Mouse (Mus musculus): ENCODE measurements around the gene Sgpl1. TPM values are rescaled to one million over a fixed set of nuclear protein-coding genes. Genes with fewer than 3 reads are reported as not detected.
A peak's percentile ranks its signal among the peaks of the same experiment; 100 is the strongest.
"Not testable (repeated sequence)": the region's sequence is repeated elsewhere in the genome, so short reads cannot be mapped to it uniquely, and the experiment has no call there.

Gene Sgpl1
- polyA plus RNA-seq, 1 experiment from 2014 or later, result 63.6 TPM

GRCm38 (mm10) chr10:61128701-61129365, 18.7 kb downstream of the Sgpl1 start:
- Histone ChIP-seq H3K4me2 (replicated peaks; ENCODE audit: low read depth, low read length) (no peak overlapping the region), H3K4me1 (ENCODE audit: control insufficient read depth, insufficient read depth, low read length) (no peaks in the 10 kb centered on the region), H3K27ac (ENCODE audit: low read length) (no peak overlapping the region), H3K27me3 (ENCODE audit: control insufficient read depth, insufficient read depth, low read length) (no peaks in the 10 kb centered on the region), H3K36me3 (ENCODE audit: control insufficient read depth, insufficient read depth, low read length) (no peaks in the 10 kb centered on the region), H3K9ac (replicated peaks; ENCODE audit: low read depth, low read length) (no peak overlapping the region), H3K9me3 (ENCODE audit: control insufficient read depth, low read depth, low read length) (no peaks in the 10 kb centered on the region), H3K4me3 (ENCODE audit: low read depth, low read length) (no peak overlapping the region)
- WGBS, result 90% methylated on average over 1 of the region's 1 CpGs
- ATAC-seq (ENCODE audit: insufficient number of reproducible peaks, insufficient read depth, low FRiP score, low read depth), result no peak

DNA sequence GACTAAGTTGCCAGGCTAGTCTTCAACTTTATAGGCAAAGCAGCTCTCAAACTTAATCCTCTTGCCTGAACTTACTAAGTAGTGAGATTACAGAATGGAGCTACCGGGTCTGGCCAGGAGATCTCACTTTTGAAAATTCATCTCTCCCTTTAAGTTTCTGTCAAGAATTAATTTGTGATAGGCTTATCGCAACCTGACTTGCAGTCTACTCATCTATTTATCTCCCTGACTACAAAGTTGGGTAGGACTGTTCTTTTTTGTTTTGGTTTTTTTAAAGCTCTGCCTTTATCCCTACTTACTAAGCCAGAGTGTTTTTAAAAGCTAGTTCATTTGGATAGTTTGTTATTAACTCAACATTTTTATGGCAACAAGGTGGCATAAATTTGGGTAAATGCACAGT, 23.0 kb downstream of the Sgpl1 start:
- Histone ChIP-seq H3K4me3 (ENCODE audit: low read depth, low read length) (no peak overlapping the region), H3K4me1 (ENCODE audit: control insufficient read depth, insufficient read depth, low read length) (no peaks in the 10 kb centered on the region), H3K9ac (replicated peaks; ENCODE audit: low read depth, low read length) (no peak overlapping the region), H3K9me3 (ENCODE audit: control insufficient read depth, low read depth, low read length) (no peaks in the 10 kb centered on the region), H3K36me3 (ENCODE audit: control insufficient read depth, insufficient read depth, low read length) (peaks cover 13% of the 10 kb centered on the region; the same call in 1 of the 2 replicates), H3K27me3 (ENCODE audit: control insufficient read depth, insufficient read depth, low read length) (no peaks in the 10 kb centered on the region), H3K4me2 (replicated peaks; ENCODE audit: low read depth, low read length) (no peak overlapping the region), H3K27ac (ENCODE audit: low read length) (no peak overlapping the region)
- no peak for ATAC-seq (ENCODE audit: insufficient number of reproducible peaks, insufficient read depth, low FRiP score, low read depth)
- 89% methylated on average over 2 of the region's 2 CpGs for WGBS

DNA sequence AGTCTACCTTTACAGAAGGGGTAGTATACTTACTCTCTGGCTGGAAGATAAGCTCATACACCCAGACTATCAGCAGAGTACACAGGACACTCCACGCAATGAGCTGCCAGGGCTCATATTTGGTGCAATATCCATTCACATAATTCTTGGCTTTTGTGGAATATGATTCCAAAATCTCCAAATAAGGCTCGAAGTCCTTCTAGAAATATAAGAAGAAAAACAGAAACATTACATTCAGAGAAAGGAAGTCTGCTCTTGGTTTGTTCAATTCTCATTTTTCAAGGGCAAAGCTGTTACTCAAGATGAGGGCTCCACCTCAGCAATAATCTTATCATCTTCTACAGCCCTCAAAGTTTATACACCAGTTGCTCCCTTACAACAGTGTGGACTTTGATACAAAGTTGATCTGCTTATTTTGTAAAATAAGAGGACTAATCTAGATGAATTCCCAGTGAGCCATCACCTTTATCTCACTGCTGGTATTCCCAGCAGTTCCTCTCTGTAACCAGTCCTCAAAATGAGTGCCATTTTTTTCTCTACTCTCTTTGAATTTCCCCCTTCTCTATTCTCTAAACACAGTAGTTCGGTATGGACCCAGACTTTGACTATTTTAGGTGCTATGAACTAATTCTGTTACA, 24.1 kb downstream of the Sgpl1 start:
- no peaks in the 10 kb centered on the region for H3K4me1 ChIP-seq (ENCODE audit: control insufficient read depth, insufficient read depth, low read length)
- H3K4me3 ChIP-seq (ENCODE audit: low read depth, low read length), result no peak overlapping the region
- H3K9me3 ChIP-seq (ENCODE audit: control insufficient read depth, low read depth, low read length), result no peaks in the 10 kb centered on the region
- no peak overlapping the region for H3K4me2 ChIP-seq (replicated peaks; ENCODE audit: low read depth, low read length)
- H3K27me3 ChIP-seq (ENCODE audit: control insufficient read depth, insufficient read depth, low read length), result no peaks in the 10 kb centered on the region
- no peak for ATAC-seq (ENCODE audit: insufficient number of reproducible peaks, insufficient read depth, low FRiP score, low read depth)
- H3K9ac ChIP-seq (replicated peaks; ENCODE audit: low read depth, low read length), result no peak overlapping the region
- 86% methylated on average over 3 of the region's 3 CpGs for WGBS
- H3K27ac ChIP-seq (ENCODE audit: low read length), result no peak overlapping the region
- peaks cover 13% of the 10 kb centered on the region; the same call in 1 of the 2 replicates for H3K36me3 ChIP-seq (ENCODE audit: control insufficient read depth, insufficient read depth, low read length)

DNA sequence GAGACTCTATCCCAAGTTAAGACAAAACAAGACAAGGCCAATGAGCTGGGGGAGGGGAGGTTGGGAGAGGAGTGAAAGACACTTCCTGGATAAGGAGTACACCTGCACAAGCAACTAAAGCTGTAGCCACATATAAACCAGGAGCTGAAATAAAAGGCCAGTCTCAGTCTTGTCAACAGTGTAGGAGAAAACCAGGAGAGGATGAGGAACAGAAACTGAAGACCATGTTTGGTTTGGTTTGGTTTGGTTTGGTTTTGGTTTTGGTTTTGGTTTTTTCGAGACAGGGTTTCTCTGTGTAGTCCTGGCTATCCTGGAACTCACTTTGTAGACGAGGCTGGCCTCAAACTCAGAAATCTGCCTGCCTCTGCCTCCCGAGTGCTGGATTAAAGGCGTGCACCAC, 25.8 kb downstream of the Sgpl1 start:
- H3K27ac ChIP-seq (ENCODE audit: low read length); H3K9ac ChIP-seq (replicated peaks; ENCODE audit: low read depth, low read length); H3K9me3 ChIP-seq (ENCODE audit: control insufficient read depth, low read depth, low read length); H3K27me3 ChIP-seq (ENCODE audit: control insufficient read depth, insufficient read depth, low read length); H3K4me1 ChIP-seq (ENCODE audit: control insufficient read depth, insufficient read depth, low read length); H3K4me2 ChIP-seq (replicated peaks; ENCODE audit: low read depth, low read length); ATAC-seq (ENCODE audit: insufficient number of reproducible peaks, insufficient read depth, low FRiP score, low read depth); H3K4me3 ChIP-seq (ENCODE audit: low read depth, low read length): not testable (repeated sequence)
- H3K36me3 ChIP-seq (ENCODE audit: control insufficient read depth, insufficient read depth, low read length), result peaks cover 18% of the 10 kb centered on the region; the same call in 1 of the 2 replicates
- 93% methylated on average over 4 of the region's 4 CpGs for WGBS

- WGBS, result 89% methylated on average over 2 of the region's 2 CpGs
- no peaks in the 10 kb centered on the region for H3K4me1 ChIP-seq (ENCODE audit: control insufficient read depth, insufficient read depth, low read length)
- no peak overlapping the region for H3K9ac ChIP-seq (replicated peaks; ENCODE audit: low read depth, low read length)
- H3K27ac ChIP-seq (ENCODE audit: low read length), result no peak overlapping the region
- no peak for ATAC-seq (ENCODE audit: insufficient number of reproducible peaks, insufficient read depth, low FRiP score, low read depth)
- H3K4me3 ChIP-seq (ENCODE audit: low read depth, low read length), result no peak overlapping the region
- H3K4me2 ChIP-seq (replicated peaks; ENCODE audit: low read depth, low read length), result no peak overlapping the region
- no peaks in the 10 kb centered on the region for H3K27me3 ChIP-seq (ENCODE audit: control insufficient read depth, insufficient read depth, low read length)
- peaks cover 26% of the 10 kb centered on the region; the same call in 1 of the 2 replicates for H3K36me3 ChIP-seq (ENCODE audit: control insufficient read depth, insufficient read depth, low read length)
- H3K9me3 ChIP-seq (ENCODE audit: control insufficient read depth, low read depth, low read length), result no peaks in the 10 kb centered on the region
These were observed 33.2 kb downstream of the Sgpl1 start for GRCm38 (mm10) chr10:61114246-61114720.

DNA sequence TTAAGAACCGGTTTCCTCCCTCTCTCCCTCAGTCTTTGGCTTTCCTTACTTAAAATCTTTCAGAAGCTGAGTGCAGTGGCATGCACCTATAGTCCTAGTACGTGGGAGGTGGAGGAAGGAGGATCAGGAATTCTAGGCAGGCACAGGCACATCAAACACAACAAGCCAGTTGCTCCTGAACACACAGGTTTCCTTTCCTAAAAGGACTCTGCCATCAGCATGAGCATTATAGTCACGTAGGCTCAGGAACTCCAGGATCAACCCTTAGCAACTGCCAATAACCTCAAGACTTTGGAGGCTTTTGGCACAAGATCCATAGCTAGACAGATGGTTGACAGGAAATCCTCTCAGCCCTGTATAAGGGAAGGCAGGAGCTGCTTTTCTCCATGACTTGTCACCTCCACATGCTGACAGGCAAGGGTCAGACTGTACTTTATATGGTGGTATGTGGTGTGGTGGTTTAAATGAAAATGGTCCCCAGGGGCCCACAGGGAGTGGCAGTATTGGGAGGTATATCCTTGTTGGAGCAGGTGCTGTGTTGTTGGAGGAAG, 43.9 kb downstream of the Sgpl1 start:
- no peaks in the 10 kb centered on the region for H3K4me1 ChIP-seq (ENCODE audit: control insufficient read depth, insufficient read depth, low read length)
- H3K9me3 ChIP-seq (ENCODE audit: control insufficient read depth, low read depth, low read length), result no peaks in the 10 kb centered on the region
- peaks cover 55% of the 10 kb centered on the region for H3K36me3 ChIP-seq (ENCODE audit: control insufficient read depth, insufficient read depth, low read length)
- H3K4me2 ChIP-seq (replicated peaks; ENCODE audit: low read depth, low read length), result no peak overlapping the region
- no peak overlapping the region for H3K4me3 ChIP-seq (ENCODE audit: low read depth, low read length)
- H3K27ac ChIP-seq (ENCODE audit: low read length), result no peak overlapping the region
- no peaks in the 10 kb centered on the region for H3K27me3 ChIP-seq (ENCODE audit: control insufficient read depth, insufficient read depth, low read length)
- WGBS, result 92% methylated on average over 3 of the region's 3 CpGs
- no peak for ATAC-seq (ENCODE audit: insufficient number of reproducible peaks, insufficient read depth, low FRiP score, low read depth)
- no peak overlapping the region for H3K9ac ChIP-seq (replicated peaks; ENCODE audit: low read depth, low read length)

- 70% methylated on average over 6 of the region's 6 CpGs for WGBS
- Histone ChIP-seq H3K9ac (replicated peaks; ENCODE audit: low read depth, low read length) (no peak overlapping the region), H3K36me3 (ENCODE audit: control insufficient read depth, insufficient read depth, low read length) (no peaks in the 10 kb centered on the region), H3K27ac (ENCODE audit: low read length) (no peak overlapping the region), H3K9me3 (ENCODE audit: control insufficient read depth, low read depth, low read length) (no peaks in the 10 kb centered on the region), H3K27me3 (ENCODE audit: control insufficient read depth, insufficient read depth, low read length) (no peaks in the 10 kb centered on the region), H3K4me3 (ENCODE audit: low read depth, low read length) (no peak overlapping the region), H3K4me2 (replicated peaks; ENCODE audit: low read depth, low read length) (no peak overlapping the region), H3K4me1 (ENCODE audit: control insufficient read depth, insufficient read depth, low read length) (no peaks in the 10 kb centered on the region)
- ATAC-seq (ENCODE audit: insufficient number of reproducible peaks, insufficient read depth, low FRiP score, low read depth), result no peak
These were observed 55.6 kb downstream of the Sgpl1 start for GRCm38 (mm10) chr10:61091866-61092265.

DNA sequence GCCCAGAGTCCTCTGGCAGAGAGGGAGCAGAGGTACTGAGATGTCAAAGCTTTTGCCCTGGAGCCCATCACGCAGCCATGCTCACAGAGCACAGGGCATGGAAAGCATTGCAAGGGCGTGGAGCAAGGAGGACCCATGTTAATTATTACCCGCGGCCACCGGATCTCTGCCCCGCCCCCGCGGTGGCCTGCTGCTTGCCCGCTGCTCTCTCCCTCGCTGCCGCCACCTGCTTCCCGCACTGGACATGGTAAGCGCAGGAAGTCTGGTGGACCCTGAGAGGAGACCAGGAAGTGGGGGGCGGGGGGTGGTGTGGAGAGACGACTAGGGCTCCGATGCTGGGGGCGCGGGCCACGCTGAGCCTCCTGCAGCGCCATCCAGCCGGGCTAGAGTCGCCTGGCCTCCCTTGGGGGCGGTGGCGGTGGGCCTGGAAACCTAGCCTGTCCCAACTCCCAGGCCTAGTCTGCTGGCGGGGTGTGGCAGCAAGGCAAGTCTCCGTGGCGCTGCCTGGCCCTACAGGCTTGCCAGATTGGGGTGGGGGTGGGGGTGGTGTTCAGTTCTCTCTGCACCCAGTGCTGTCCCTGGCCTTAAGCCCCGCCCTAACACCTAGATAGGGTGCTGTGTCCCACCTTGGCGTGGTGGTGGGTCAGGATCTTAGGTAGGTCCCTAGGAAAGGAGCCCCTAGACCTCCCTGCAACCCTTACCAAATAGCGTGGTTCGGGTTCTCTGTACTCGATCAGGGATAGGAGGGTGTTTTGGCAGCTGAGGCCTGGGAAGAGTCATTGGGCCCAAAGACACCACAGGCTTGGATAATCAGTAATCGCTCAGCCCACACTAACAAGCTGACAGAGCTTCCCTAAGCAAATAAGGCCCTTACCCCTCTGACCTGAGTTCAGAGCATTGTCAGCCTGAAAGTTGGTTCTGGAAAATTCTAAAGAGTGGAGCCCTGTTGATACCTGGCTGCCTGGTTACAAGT, 58.0 kb downstream of the Sgpl1 start, which contains the start of gene Pcbd1:
Gene Pcbd1 (plus strand): TSS at position 162 of the 973 bp plus-strand sequence.
- WGBS, result 10% methylated on average over 33 of the region's 33 CpGs
- H3K27ac ChIP-seq (ENCODE audit: low read length), result peak within 1 kb of the TSS; percentile 77
- no peaks in the 10 kb centered on the region for H3K4me1 ChIP-seq (ENCODE audit: control insufficient read depth, insufficient read depth, low read length)
- no peaks in the 10 kb centered on the region for H3K36me3 ChIP-seq (ENCODE audit: control insufficient read depth, insufficient read depth, low read length)
- ATAC-seq (ENCODE audit: insufficient number of reproducible peaks, insufficient read depth, low FRiP score, low read depth), result peak; percentile 77
- peak within 1 kb of the TSS; percentile 56 for H3K4me2 ChIP-seq (replicated peaks; ENCODE audit: low read depth, low read length)
- H3K4me3 ChIP-seq (ENCODE audit: low read depth, low read length), result peak within 1 kb of the TSS; percentile 39
- H3K9me3 ChIP-seq (ENCODE audit: control insufficient read depth, low read depth, low read length), result no peaks in the 10 kb centered on the region
- no peaks in the 10 kb centered on the region for H3K27me3 ChIP-seq (ENCODE audit: control insufficient read depth, insufficient read depth, low read length)
- peak within 1 kb of the TSS; percentile 55 for H3K9ac ChIP-seq (replicated peaks; ENCODE audit: low read depth, low read length)

Measured in stomach, embryonic 14.5 days (tissue).